Mouse (Mus musculus) hematopoietic stem cell, adult 5-6 weeks (primary cell): ENCODE data around the gene Fgfr1op. TPM values are rescaled to one million over a fixed set of nuclear protein-coding genes. Genes with fewer than 3 reads are reported as not detected.

Source experiments
- ATAC-seq, 2 experiments: fragments of 125-278 bp in 1 of 2; replicated peaks in 1 of 2; 2 replicates each; pipeline ENCODE4 v1.8.0; 2016 to 2017; ENCODE audit warnings: inconsistent platforms in 2 of 2, mild to moderate bottlenecking in 2 of 2, moderate number of reproducible peaks in 2 of 2, low read depth in 1 of 2, moderate TSS enrichment in 1 of 2; ENCODE audit not compliant: low FRiP score in 2 of 2, poor library complexity in 2 of 2, severe bottlenecking in 2 of 2, insufficient read depth in 1 of 2, low TSS enrichment in 1 of 2
- total RNA-seq: library from RNA; stranded (forward); fragments of 172-1452, 232-1000 nt; gene quantifications from 2 replicates; pipeline ENCODE4 v1.2.3, GENCODE M21; 2017

The Fgfr1op gene
- total RNA-seq, 1 experiment from 2014 or later, result 64.7 TPM

DNA sequence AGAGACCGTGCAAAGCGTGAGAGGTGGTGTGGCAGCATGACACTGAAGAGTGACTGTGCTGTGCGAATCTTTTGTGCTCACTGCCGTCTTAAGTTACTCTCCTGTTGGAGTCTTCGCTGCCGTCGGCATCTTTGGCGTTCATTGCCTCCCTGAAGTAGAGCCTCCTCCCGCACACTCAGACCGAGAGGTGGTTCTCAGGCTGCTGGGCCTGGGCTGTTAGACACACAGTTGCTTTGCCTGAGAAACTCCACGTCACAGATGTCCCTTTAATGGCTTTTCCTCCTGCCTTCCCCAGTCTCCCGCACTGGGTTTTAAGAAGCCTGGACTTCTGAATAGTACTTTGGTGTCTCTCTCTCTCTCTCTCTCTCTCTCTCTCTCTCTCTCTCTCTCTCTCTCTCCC is 76.3 kb downstream of the Fgfr1op start:
- no peak for ATAC-seq

DNA sequence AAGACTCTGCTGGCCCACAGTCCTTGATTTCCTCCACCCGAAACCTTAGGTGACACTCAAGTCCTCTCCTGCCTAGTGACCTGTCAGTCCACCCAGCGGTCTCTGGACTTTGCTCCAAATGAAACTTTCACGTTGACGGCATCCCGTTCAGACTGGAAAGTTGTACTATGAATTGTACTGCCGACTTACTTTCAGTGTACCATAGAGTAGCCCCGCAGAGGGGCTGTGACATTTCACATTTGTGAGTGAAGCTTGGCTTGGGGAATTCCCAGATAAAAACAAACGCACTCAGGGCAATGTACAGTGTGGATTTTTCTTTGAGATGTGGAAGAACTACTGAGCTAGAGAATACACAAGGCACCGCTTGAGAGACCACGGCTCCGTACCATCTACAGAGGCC is 76.9 kb downstream of the Fgfr1op start:
- no peak for ATAC-seq

DNA sequence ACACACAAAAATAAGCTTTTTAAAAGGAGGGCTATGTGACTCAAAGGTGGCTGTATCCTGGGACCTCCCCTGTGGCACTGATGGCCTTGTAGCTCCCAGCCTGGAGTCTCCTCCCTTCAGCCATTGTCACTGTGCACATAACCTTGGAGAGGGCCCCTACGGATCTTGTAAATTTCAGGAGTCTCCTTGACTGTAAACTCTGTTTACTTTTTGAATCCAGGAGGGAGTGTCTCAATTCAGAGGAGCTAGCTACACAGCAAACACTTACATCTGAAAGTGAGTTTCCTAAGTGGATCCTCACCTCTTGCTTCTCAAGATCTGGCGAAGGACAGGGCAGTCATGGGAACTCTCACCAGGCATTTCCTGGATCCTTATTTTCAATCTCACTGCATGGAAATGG is 78.8 kb downstream of the Fgfr1op start:
- no peak for ATAC-seq

DNA sequence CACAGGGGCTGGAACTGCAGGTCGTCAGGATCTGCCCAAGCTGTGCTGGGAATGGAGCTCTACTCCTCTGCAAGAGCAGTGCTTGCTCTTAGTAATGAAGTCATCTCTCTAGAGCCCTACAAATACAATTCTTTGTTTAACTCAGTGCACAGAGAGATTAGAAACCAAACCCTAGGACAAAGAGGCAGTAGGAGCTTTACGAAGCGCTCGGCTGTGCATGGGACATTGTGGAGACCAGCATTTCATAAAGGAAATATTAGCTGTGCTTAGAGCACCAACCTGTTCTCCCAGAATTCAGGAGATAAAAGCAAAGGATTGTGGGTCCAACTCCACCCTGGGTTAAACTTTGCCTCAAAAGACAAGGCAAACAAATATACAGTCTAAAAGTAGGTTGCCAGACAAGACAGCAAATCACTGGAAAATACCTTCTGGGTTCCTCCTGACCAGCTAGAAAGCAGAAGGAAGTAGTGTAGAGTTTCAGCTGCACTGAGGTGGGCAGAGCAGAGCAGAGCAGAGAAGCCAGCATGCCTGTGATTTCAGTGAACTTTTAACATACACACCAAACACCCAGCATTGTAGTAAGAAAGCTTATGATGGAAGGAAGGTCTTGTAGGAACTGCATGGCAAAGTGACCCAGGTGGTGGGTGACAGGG is 80.9 kb downstream of the Fgfr1op start:
- peak; percentile 48 to 68 for ATAC-seq

Other genes starting within 250 kb of the Fgfr1op start
- 11.0 and 12.7 TPM in 2 replicates for gene Tagap, start 239.5 kb upstream of the Fgfr1op start, total RNA-seq
- gene Rsph3a, start 219.9 kb upstream of the Fgfr1op start, total RNA-seq, result 46.2 and 116 TPM in 2 replicates
- gene Gm49673, start 17.7 kb upstream of the Fgfr1op start, total RNA-seq, result not detected in 2 replicates
- gene Rnaset2a, start 17.4 kb upstream of the Fgfr1op start, total RNA-seq, result 23.8 and 54.8 TPM in 2 replicates
- gene Ccr6, start 70.5 kb downstream of the Fgfr1op start, total RNA-seq, result not detected in 2 replicates
- gene Mpc1, start 117.4 kb downstream of the Fgfr1op start, total RNA-seq, result 72.7 and 73.1 TPM in 2 replicates
- gene Sft2d1, start 145.6 kb downstream of the Fgfr1op start, total RNA-seq, result 33.1 and 56.3 TPM in 2 replicates
- not detected in 2 replicates for gene Prr18, start 172.0 kb downstream of the Fgfr1op start, total RNA-seq
- not detected in 2 replicates for gene T2, start 190.5 kb downstream of the Fgfr1op start, total RNA-seq